Mouse (Mus musculus): Measurements from ENCODE around the gene Zc3h12b.

Gene Zc3h12b

DNA sequence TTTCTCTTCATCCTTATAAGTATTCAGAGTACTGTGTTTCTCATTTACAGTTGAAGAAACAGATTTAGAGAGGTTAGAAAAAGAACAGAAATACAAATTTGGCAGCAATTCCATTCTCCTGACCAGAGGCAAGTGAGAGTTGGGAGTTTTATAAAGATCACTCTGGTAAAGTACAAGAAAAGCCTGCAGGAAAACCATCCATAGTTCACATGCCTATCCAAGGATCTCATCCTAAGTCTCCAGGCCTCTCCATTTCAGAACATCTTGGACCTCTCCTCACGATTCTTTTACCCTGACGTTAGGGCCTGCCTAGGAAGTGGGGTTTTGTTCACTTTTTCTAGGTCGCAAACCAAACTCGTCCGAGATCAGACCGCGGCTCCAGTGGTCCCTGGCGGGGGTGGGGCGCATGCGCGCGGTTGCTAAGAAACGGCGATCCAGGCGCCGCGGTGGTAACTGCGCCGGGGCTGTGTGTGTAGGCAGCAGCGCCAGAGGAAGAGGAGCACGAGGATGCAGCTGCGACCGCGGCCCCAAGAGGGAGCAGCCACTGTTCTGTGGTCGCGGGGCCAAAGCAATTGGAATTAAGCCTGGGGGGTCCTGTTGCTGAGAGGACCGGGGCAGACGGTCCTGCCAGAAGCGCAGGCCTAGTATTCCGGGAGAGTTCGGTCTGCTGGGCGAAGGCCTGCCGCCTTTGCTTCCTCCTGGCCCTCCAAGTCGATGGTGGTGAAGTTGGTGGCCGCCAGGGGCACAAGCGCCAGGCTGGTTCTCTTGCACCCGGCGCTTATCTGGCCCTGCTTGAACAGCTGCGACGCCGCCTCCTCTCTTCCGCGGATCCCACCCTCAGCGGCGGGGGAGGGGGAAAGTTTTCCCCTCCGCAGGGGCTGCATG lies at the start of gene Zc3h12b:
Gene Zc3h12b, plus strand, starts transcription at position 452 of the 885 bp plus-strand sequence.
- peak; percentile 86 for DNase-seq (ENCODE audit: low spot score)

DNA sequence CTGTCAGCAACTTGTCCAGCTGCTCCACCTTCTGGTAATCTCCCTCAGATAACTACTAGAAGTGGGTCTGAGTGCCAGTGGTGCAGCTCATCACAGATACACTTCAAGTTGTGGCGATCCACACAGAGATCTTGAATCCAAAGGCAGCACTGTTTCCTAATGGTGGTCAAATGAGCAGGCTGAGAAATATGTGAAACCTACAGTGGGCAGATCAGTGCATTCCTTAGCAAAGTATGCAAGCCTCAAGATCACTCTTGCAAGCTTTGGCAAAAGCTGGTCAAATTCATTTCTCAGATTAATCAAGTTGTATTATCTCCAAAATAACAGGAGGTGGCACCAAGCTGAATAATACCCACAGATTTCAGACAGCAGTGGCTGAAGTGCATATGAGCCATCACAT lies 29.3 kb upstream of the Zc3h12b start:
- no peak for DNase-seq (ENCODE audit: low spot score)

- DNase-seq (ENCODE audit: low spot score): peak; percentile 3
Observed at GRCm38 (mm10) chrX:95687119-95687518, 24.4 kb upstream of the Zc3h12b start.

GRCm38 (mm10) chrX:95738253-95738652 lies 26.8 kb downstream of the Zc3h12b start:
- DNase-seq (ENCODE audit: low spot score): peak; percentile 15

DNA sequence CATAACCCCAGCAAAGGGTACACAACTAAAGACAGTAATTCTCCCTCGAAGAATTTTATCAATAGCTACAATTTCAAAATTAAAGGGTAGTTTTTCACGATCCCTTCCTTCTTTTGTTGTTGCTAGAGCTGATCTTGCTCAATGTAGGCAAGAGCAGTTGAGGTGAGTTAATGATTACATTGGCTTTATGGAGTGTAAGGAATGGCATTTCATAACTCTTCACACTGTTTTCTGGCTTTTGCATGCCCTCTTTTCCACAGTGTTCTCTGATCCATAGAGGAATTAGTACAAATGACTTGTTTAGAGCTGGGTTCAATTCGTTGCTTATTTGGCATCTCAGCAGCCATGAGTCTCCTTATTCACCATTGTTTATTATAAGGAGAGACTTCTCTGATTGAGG lies 84.4 kb downstream of the Zc3h12b start:
- no peak for DNase-seq (ENCODE audit: low spot score)

DNA sequence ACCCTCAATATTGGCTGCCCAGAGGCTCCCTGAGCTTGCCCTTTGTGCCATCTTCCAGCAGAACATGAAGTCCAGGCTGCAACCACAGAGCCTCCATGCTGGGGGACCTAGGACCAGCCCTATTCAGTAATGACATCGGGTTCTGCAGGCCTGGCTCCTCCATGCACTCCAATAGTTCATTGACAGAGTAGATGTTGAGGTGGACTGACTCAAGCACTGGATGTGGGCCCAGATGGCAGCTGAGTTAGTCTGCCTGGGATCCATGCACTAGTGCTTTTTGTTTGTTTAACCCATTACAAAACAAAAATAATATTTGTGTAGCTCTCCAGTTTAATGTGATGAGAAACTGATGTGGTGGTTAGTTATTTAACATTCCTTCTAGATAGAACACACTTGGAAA lies 90.3 kb downstream of the Zc3h12b start:
- no peak for DNase-seq (ENCODE audit: low spot score)

DNA sequence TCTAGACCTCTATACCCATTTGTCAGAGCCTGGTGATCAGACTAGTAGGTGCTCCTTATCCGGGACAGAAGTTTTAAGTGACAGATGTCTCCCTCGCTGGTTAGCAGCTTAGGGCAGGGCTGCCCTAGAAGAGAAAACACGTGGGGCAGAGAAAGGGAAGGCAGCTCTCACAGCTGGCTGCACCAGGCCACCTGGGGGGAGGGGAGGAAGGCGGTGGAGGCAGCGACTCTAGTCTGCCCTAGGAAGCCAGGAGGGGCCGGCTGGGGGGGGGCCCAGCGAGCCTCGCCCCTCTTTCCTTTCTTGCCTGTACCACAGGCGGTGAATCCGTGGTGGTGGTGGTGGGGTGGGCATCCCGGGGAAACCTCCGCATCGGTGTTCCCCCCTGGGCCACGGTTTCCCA lies 141.3 kb downstream of the Zc3h12b start:
- DNase-seq (ENCODE audit: low spot score): no peak

- DNase-seq (ENCODE audit: low spot score): no peak
Observed at GRCm38 (mm10) chrX:95881111-95881510, 169.6 kb downstream of the Zc3h12b start.

- DNase-seq (ENCODE audit: low spot score): no peak
Observed at GRCm38 (mm10) chrX:95902716-95903115, 191.2 kb downstream of the Zc3h12b start.

- no peak for DNase-seq (ENCODE audit: low spot score)
Observed at GRCm38 (mm10) chrX:95935481-95935880, 224.0 kb downstream of the Zc3h12b start.

- DNase-seq (ENCODE audit: low spot score): no peak
Observed at GRCm38 (mm10) chrX:95945496-95945895, 234.0 kb downstream of the Zc3h12b start.

DNA sequence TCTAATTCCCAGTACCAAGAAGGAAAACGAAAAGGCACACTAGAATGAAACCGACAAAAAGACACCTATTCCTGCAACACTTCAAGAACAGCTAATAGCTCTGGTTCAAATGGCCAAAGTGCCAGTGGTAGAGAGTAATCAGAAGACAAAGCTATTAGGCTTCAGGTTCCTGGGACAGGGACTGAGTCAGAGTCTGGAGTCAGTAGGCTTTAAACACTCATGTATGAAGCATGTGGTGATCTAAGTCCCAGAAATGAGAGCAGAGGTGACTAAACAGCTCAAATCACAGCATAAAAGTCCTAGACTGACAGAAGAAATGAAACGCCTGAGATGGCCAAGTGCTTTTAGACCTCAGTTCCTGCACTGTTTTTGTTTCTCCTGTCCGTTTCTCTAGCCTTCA lies 236.7 kb downstream of the Zc3h12b start:
- no peak for DNase-seq (ENCODE audit: low spot score)

GRCm38 (mm10) chrX:95950776-95951175 lies 239.3 kb downstream of the Zc3h12b start:
- DNase-seq (ENCODE audit: low spot score): peak; percentile 55

GRCm38 (mm10) chrX:95956497-95957293 lies 245.2 kb downstream of the Zc3h12b start, which contains the start of gene Las1l:
Gene Las1l, minus strand, starts transcription at chrX:95956962.
- DNase-seq (ENCODE audit: low spot score): peak; percentile 93

- DNase-seq (ENCODE audit: low spot score): peak; percentile 17
Observed at GRCm38 (mm10) chrX:95957461-95957860, 246.0 kb downstream of the Zc3h12b start.

DNA sequence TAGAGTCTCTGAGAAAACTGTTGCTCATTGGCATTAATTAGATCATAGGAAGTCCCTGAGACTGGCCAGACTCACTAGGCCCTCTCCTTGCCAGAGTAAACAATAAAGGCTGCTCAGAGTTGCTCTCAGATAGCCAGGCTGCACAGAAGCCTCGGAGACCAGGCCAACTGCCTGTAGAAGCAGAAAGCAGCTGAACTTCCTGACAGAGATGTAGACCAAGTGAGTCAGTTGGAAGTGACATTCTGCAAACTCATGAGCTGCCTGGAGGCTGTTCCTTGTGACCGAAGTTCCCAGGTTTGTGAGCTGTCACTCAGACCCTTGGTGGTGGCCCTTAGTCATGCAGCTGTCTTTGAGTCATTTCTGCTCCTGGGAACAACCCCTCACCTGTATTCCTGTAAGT lies 251.9 kb downstream of the Zc3h12b start:
- DNase-seq (ENCODE audit: low spot score): no peak

GRCm38 (mm10) chrX:95965036-95965435 lies 253.6 kb downstream of the Zc3h12b start:
- no peak for DNase-seq (ENCODE audit: low spot score)

DNA sequence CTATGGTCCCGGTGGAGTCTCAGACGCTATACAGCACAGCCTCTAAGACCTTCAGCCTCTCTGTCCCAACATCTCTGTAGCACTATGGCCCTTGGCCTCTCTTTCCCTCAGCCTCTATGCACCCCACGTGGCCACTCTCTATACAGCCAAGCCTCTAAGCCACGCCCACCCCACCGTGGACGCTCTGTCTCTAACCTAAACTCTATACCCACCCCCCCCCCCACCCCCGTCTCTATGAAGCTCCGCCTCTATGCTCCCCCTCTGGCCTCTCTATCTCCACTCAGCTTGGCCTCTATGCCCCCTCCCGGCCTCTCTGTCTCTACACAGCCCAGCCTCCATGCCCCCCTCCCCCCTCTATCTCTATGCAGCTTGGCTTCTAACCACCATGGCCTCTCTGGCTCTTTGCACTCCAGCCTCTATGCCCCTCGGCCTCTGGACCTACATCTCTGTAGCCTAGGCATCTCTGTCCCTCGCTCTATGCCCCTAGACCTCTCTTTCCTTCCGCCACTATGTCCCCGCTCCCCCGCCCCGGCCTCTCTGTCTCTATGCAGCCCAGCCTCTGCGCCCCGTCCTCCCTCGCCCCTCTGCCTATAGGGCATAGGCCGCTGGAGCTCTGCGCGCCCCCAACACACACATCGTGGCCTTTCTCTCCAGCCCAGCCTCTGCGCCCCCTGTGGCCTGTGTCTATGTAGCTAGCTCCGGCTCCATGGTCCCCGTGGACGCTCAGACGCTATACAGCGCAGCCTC lies 256.5 kb downstream of the Zc3h12b start:
- peak; percentile 91 for DNase-seq (ENCODE audit: low spot score)

DNA sequence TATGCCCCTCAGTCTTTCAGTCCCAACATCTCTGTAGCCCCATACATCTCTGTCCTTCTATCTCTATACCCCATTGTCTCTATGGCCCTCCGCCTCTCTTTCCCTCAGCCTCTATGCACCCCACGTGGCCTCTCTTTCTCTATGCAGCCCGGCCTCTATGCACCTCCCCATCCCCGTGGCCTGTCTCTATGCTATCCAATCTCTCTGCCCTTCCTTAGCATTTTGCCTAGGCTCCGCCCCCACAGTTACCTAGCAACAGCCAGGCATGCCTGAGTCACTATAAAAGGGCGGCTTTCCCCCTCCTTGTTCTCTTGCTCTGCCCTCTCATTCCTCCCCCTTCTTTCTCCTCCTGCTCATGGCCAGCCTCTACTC lies 257.1 kb downstream of the Zc3h12b start:
- peak; percentile 92 for DNase-seq (ENCODE audit: low spot score)

- DNase-seq (ENCODE audit: low spot score): peak; percentile 8
Observed at GRCm38 (mm10) chrX:95969116-95969515, 257.6 kb downstream of the Zc3h12b start.

DNA sequence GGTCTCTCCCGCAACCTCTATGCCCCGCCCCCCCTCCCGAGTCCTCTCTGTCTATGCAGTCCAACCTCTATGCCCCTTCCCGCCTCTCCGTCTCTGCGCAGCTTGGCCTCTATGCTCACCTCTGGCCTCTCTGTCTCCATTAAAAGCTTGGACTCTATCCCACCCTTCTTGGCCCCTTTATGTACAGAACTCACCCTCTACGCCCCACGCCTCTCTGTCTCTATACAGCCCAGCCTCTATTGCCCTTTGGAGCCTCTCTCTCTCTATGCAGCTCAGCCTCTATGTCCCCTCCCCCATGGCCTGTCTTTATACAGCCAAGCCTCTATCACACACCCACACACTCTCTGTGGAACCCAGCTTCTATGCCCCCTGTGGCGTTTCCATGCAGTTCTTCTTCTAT lies 258.5 kb downstream of the Zc3h12b start:
- peak; percentile 27 for DNase-seq (ENCODE audit: low spot score)

Measured in embryo, embryonic 10.5 days (tissue).